Mouse (Mus musculus): ENCODE measurements around the gene Rimbp3. TPM values are rescaled to one million over a fixed set of nuclear protein-coding genes. Genes with fewer than 3 reads are reported as not detected.
A peak's percentile ranks its signal among the peaks of the same experiment; 100 is the strongest.

Gene Rimbp3
- polyA plus RNA-seq, 1 experiment from 2014 or later = 0.28 TPM

DNA sequence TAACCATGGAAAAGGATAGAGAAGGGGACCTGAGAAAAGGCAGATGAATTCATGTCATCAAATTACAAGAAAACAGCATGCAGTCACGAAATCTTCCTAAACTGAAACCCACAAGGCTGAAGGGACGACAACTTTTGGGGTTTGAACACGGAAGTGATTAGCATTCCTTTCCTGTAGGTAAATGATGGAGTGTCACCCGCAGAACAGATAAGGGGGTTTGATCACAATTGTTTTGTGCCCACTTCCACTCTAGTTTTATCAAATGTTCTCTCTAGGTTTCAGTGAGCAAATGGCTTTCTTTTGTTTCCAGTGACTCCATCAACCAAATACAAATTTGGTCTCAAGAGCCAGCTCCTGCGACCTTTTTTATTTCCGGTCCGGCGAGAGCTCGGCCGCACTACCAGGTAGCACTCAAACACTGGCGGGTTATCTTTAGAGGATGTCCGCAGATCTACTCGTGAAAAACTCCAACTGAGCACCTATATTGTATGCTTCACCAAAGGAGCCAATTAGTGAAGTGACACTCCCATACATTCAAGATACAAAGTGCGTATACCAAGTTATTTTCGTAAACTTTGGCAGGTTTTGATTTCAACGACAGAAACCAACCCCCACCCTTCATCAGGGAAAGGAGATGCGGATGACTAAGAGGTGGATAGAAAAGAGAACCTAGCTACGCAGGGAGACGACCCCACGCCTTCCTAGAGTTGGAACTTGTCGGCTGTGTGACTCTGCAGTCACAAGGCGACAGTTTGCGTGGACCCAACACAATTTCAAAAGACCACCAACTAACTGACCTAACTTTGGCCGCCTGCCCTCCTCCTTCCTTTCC lies 8.1 kb upstream of the Rimbp3 start:
- Histone ChIP-seq H3K9ac (ENCODE audit: low read depth, low read length) (peak overlapping the region; percentile 99), H3K4me1 (replicated peaks; ENCODE audit: insufficient read depth, low read length) (peaks cover 7% of the 10 kb centered on the region; the same call in 1 of the 2 replicates), H3K36me3 (ENCODE audit: insufficient read depth, low read length) (peaks cover 4% of the 10 kb centered on the region; the same call in 1 of the 2 replicates), H3K9me3 (replicated peaks; ENCODE audit: low read length) (no peaks in the 10 kb centered on the region), H3K27ac (peak overlapping the region; percentile 81), H3K27me3 (ENCODE audit: insufficient read depth, low read length) (no peaks in the 10 kb centered on the region), H3K4me3 (replicated peaks; ENCODE audit: low read depth, low read length) (peak overlapping the region; percentile 98), H3K4me2 (ENCODE audit: low read length) (peak overlapping the region; percentile 72)
- TF ChIP-seq CTCF (IDR thresholded peaks at IDR 0.05; ENCODE audit: low read depth) = no peak
- DNase-seq (ENCODE audit: low spot score) = peak; percentile 12
- WGBS = 3% methylated on average over 24 of the region's 24 CpGs
- ATAC-seq (replicated peaks; ENCODE audit: low FRiP score, low read depth) = no peak

DNA sequence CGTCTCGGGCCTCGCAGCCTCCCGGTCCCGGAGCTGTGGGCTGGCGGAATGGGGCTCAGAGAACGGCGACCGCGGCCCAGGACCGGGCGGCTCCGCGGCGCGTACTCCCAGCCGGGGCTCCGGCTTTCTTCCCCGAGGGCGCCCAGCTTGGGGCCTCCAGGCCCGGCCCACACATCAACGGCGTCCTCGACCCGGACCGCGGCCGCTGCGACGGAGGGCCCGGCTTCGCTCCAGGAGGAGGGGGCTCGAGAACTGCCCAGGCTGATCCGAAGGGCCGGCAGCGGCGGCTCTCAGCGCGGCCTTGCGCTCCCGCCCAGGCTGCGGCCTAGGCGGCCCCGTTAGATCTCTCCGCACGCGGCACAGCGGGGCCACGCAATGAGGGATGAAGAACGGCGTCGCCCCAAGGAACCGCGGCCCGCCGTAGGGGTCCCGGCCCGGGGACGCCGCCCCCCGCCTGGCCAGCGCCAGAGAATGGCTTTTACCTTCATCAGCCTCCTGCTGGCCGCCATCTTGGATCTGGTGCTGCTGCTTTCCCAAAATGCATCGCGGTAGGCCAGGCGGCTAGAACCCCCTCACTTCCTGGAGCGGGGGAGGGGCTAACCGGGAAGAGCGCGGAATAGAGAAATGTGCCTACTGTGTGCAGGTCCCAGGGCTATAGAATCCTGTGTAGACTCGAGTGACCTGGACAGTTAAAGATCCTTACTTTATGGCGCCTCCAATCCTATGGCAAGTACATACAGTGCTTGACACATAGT lies 7.3 kb upstream of the Rimbp3 start:
- H3K9ac ChIP-seq (ENCODE audit: low read depth, low read length) = peak overlapping the region; percentile 99
- peak overlapping the region; percentile 72 for H3K4me2 ChIP-seq (ENCODE audit: low read length)
- no peak for TF ChIP-seq CTCF (IDR thresholded peaks at IDR 0.05; ENCODE audit: low read depth)
- peak; percentile 89 for DNase-seq (ENCODE audit: low spot score)
- H3K9me3 ChIP-seq (replicated peaks; ENCODE audit: low read length) = no peaks in the 10 kb centered on the region
- whole genome bisulfite sequencing = under 1% methylated on average over 69 of the region's 72 CpGs
- peak overlapping the region; percentile 98 for H3K4me3 ChIP-seq (replicated peaks; ENCODE audit: low read depth, low read length)
- H3K36me3 ChIP-seq (ENCODE audit: insufficient read depth, low read length) = no peaks in the 10 kb centered on the region; the same call in 1 of the 2 replicates
- peaks cover 7% of the 10 kb centered on the region; the same call in 1 of the 2 replicates for H3K4me1 ChIP-seq (replicated peaks; ENCODE audit: insufficient read depth, low read length)
- H3K27me3 ChIP-seq (ENCODE audit: insufficient read depth, low read length) = no peaks in the 10 kb centered on the region
- peak overlapping the region; percentile 81 for H3K27ac ChIP-seq
- ATAC-seq (replicated peaks; ENCODE audit: low FRiP score, low read depth) = peak; percentile 87

GRCm38 (mm10) chr16:17201977-17202376 lies 6.4 kb upstream of the Rimbp3 start:
- peak; percentile 80 for DNase-seq (ENCODE audit: low spot score)
- H3K27ac ChIP-seq = no peak overlapping the region; the same call in 1 of the 2 replicates
- WGBS = 36% methylated on average over 2 of the region's 2 CpGs
- no peaks in the 10 kb centered on the region for H3K9me3 ChIP-seq (replicated peaks; ENCODE audit: low read length)
- TF ChIP-seq CTCF (IDR thresholded peaks at IDR 0.05; ENCODE audit: low read depth) = peak; percentile 76
- ATAC-seq (replicated peaks; ENCODE audit: low FRiP score, low read depth) = peak; percentile 75; the same call in 1 of the 2 replicates
- H3K27me3 ChIP-seq (ENCODE audit: insufficient read depth, low read length) = no peaks in the 10 kb centered on the region
- no peaks in the 10 kb centered on the region for H3K36me3 ChIP-seq (ENCODE audit: insufficient read depth, low read length)
- peaks cover 7% of the 10 kb centered on the region; the same call in 1 of the 2 replicates for H3K4me1 ChIP-seq (replicated peaks; ENCODE audit: insufficient read depth, low read length)
- H3K4me2 ChIP-seq (ENCODE audit: low read length) = no peak overlapping the region; the same call in 1 of the 2 replicates
- H3K4me3 ChIP-seq (replicated peaks; ENCODE audit: low read depth, low read length) = no peak overlapping the region
- no peak overlapping the region for H3K9ac ChIP-seq (ENCODE audit: low read depth, low read length)

- ATAC-seq (replicated peaks; ENCODE audit: low FRiP score, low read depth) (no peak), DNase-seq (ENCODE audit: low spot score) (no peak)
- peaks cover 7% of the 10 kb centered on the region; the same call in 1 of the 2 replicates for H3K4me1 ChIP-seq (replicated peaks; ENCODE audit: insufficient read depth, low read length)
- H3K4me2 ChIP-seq (ENCODE audit: low read length) = peak within 1 kb of the TSS; percentile 72
- no peak within 1 kb of the TSS for H3K9ac ChIP-seq (ENCODE audit: low read depth, low read length)
- TF ChIP-seq CTCF (IDR thresholded peaks at IDR 0.05; ENCODE audit: low read depth) = no peak
- WGBS = 86% methylated on average over 1 of the region's 1 CpGs
- H3K9me3 ChIP-seq (replicated peaks; ENCODE audit: low read length) = no peaks in the 10 kb centered on the region
- no peaks in the 10 kb centered on the region for H3K27me3 ChIP-seq (ENCODE audit: insufficient read depth, low read length)
- peak within 1 kb of the TSS; percentile 98 for H3K4me3 ChIP-seq (replicated peaks; ENCODE audit: low read depth, low read length)
- peak within 1 kb of the TSS; percentile 81 for H3K27ac ChIP-seq
- H3K36me3 ChIP-seq (ENCODE audit: insufficient read depth, low read length) = no peaks in the 10 kb centered on the region
These were observed 5.9 kb upstream of the Rimbp3 start, which contains the start of gene Ube2l3 for GRCm38 (mm10) chr16:17202549-17202948. Ube2l3 (minus strand) TSS chr16:17202649.

DNA sequence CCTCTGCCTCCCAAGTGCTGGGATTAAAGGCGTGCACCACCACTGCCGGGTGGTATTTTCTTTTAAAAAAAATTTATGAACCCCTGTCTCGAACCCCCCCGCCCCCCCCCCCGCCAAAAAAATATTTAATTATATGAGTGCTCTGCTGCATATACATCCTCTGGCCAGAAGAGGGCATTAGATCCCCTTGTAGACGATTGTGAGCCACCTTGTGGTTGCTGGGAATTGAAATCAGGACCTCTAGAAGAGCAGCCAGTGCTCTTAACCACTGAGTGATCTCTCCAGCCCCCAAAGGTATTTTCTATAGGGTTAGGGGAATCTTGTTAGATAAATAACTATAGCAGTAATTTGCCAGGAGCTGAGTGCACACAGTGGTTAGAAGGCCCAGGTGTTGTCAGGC lies 3.4 kb upstream of the Rimbp3 start:
- no peak overlapping the region for H3K9ac ChIP-seq (ENCODE audit: low read depth, low read length)
- H3K4me2 ChIP-seq (ENCODE audit: low read length) = no peak overlapping the region
- no peak overlapping the region for H3K27ac ChIP-seq
- H3K9me3 ChIP-seq (replicated peaks; ENCODE audit: low read length) = no peaks in the 10 kb centered on the region
- DNase-seq (ENCODE audit: low spot score) (peak; percentile 74), ATAC-seq (replicated peaks; ENCODE audit: low FRiP score, low read depth) (no peak)
- 0 out of 2 replicates have a peak, but pooled peaks cover 4% of the 10 kb centered on the region for H3K27me3 ChIP-seq (ENCODE audit: insufficient read depth, low read length)
- no peaks in the 10 kb centered on the region for H3K36me3 ChIP-seq (ENCODE audit: insufficient read depth, low read length)
- peak; percentile 81 for TF ChIP-seq CTCF (IDR thresholded peaks at IDR 0.05; ENCODE audit: low read depth)
- H3K4me1 ChIP-seq (replicated peaks; ENCODE audit: insufficient read depth, low read length) = peaks cover 6% of the 10 kb centered on the region; the same call in 1 of the 2 replicates
- H3K4me3 ChIP-seq (replicated peaks; ENCODE audit: low read depth, low read length) = no peak overlapping the region
- WGBS = 7% methylated on average over 6 of the region's 6 CpGs
